Mouse (Mus musculus): ENCODE results near the gene Bmp7. TPM values are rescaled to one million over a fixed set of nuclear protein-coding genes. Genes with fewer than 3 reads are reported as not detected.

The Bmp7 gene
- total RNA-seq, 2 experiments from 2014 or later = 0.23 to 0.45 TPM

- Histone ChIP-seq H3K27ac (no peak overlapping the region), H3K4me3 (no peak overlapping the region)
- TF ChIP-seq CTCF (IDR thresholded peaks at IDR 0.05) = no peak
- intact Hi-C loops (cut with DNase I) = no loop called here
- DNase-seq = peak; percentile 69
These were observed 16.9 kb downstream of the Bmp7 start for GRCm38 (mm10) chr2:172923198-172923597.

DNA sequence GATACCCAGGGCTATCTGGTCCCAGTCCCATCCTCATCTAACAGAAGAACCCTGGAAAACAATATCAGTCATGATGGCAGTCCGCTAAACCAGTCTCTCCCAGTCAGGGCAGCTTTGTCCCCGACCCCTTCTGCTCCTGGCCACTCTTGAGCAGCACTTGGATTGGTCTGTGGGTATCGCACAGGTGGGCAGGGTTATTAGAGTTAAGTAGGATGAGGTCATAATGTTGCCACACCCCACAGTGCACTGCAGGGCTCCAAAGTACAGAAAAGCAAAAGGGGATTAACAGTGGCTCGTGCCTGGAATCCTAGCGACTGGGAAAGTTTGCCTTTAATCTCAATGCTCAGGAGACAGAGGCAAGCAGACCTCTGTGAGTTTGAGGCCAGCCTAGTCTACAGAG is 17.5 kb downstream of the Bmp7 start:
- H3K27ac ChIP-seq = no peak overlapping the region
- no peak for TF ChIP-seq CTCF (IDR thresholded peaks at IDR 0.05)

DNA sequence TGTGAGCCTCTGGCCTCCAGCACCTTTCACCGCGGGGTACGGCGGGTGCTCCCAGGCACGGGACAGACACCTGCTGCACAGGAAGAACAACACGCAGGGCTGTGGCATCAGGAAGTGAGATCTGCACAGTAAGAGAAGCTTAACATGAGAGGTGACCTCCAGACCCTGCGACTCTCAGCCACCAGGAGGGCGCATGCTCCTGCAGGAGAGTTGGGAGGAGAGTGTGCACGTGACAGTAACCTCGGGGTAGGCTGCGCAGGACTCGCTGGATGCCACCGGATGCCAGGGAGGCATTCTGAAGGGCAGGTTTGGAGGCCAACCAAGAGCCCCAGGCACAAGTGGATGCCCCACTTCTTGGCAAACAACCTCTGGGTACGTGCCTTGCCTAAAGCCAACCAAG is 26.1 kb downstream of the Bmp7 start:
- Histone ChIP-seq H3K4me3 (no peak overlapping the region), H3K27ac (no peak overlapping the region)

More for the DNA sequence above, 17.5 kb downstream of the Bmp7 start:
- no peak overlapping the region for H3K4me3 ChIP-seq
- intact Hi-C loops (cut with DNase I) = no loop called here
- no peak for DNase-seq

DNA sequence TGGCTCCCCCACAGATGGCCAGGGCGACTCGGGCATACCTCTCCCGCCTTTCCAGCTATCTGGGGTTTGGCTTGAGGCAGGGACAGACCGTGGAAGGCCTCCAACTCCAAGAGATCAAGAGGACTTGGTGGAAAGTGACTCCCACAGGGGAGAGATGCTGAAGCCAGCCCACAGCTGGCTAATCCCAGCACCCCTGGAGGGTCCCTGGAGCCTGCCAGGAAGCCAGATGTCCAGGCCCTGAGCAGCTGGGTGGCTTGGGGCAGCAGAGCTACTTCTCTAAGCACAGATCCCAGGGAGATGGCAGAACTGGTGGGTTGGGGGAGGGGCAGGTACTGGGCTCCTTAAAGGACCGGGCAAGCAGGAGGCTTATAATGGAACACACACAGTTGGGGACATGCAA is 28.4 kb downstream of the Bmp7 start:
- no peak for TF ChIP-seq CTCF (IDR thresholded peaks at IDR 0.05)
- H3K4me3 ChIP-seq = no peak overlapping the region
- H3K27ac ChIP-seq = no peak overlapping the region
- no peak for DNase-seq
- intact Hi-C loops (cut with DNase I) = no loop called here

More for the DNA sequence above, 26.1 kb downstream of the Bmp7 start:
- TF ChIP-seq CTCF (IDR thresholded peaks at IDR 0.05) = no peak
- DNase-seq = no peak
- intact Hi-C loops (cut with DNase I) = no loop called here

GRCm38 (mm10) chr2:172911157-172911556 is 29.0 kb downstream of the Bmp7 start:
- TF ChIP-seq CTCF (IDR thresholded peaks at IDR 0.05) = no peak
- intact Hi-C loops (cut with DNase I) = no loop called here
- peak; percentile 47 for DNase-seq
- no peak overlapping the region for H3K27ac ChIP-seq
- no peak overlapping the region for H3K4me3 ChIP-seq

DNA sequence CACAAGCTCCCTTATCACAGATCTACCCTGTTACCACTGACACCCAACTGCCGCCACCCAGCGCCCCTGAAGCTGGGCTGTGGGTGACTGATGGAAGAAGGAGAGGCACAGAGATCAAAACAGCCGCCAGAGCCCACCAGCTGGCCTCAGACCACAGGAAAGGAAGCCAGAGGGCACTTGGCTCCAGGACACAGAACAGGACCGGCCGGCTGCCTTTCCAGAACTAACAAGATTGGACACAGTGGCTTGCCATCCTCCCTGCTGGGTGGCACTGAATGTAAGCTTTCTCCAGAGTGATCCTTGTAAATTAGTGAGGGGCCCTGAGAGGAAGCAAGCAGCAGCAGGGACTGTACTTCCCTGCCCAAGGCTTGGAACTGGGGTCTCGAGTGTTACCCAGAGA is 30.7 kb downstream of the Bmp7 start:
- intact Hi-C loops (cut with DNase I) = no loop called here
- no peak for TF ChIP-seq CTCF (IDR thresholded peaks at IDR 0.05)
- H3K27ac ChIP-seq = no peak overlapping the region
- DNase-seq = no peak
- H3K4me3 ChIP-seq = no peak overlapping the region

DNA sequence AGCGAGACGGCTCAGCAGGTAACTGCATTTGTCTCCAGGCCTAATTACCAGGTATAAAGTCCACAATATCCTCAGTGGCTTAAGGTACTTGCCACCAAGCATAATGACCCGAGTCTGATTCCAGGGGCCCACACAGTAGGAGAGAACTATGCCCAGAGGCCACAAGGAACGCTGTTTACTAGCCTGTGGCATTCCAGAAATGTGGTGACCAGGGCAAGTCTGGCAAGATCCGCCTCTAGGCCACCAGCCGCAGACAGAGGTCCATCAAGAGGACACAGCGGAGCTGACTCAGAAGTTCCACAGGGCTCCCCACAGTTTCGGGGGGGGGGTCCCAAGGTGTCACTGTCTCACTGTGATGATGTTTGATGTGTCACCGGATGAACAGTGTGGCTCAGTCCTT is 34.0 kb downstream of the Bmp7 start:
- intact Hi-C loops (cut with DNase I) = no loop called here
- H3K4me3 ChIP-seq = no peak overlapping the region
- no peak overlapping the region for H3K27ac ChIP-seq
- no peak for DNase-seq
- TF ChIP-seq CTCF (IDR thresholded peaks at IDR 0.05) = no peak

DNA sequence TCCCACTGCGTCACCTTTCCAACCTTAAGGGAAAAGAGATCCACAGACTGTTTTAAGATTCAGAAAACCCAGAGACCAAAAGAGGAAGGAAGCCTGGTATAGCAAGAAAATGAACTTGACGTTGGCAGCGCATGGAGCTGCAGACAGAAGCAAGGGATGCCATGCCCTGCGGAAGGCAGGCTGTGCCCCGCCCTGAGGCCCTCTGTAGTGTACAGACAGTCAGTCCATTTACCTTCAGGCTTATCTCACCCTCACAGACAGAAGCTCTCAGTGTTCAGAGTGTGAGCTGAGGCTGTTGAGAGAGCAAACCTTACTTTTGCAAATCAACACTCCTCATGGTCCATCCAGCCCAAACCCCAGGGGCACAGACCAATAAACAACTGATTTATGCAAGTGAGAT is 35.1 kb downstream of the Bmp7 start:
- Histone ChIP-seq H3K4me3 (no peak overlapping the region), H3K27ac (no peak overlapping the region)
- TF ChIP-seq CTCF (IDR thresholded peaks at IDR 0.05) = no peak
- intact Hi-C loops (cut with DNase I) = no loop called here
- DNase-seq = no peak

GRCm38 (mm10) chr2:172904614-172905013 is 35.5 kb downstream of the Bmp7 start:
- intact Hi-C loops (cut with DNase I) = no loop called here
- Histone ChIP-seq H3K27ac (no peak overlapping the region), H3K4me3 (no peak overlapping the region)

GRCm38 (mm10) chr2:172903523-172903922 is 36.6 kb downstream of the Bmp7 start:
- Histone ChIP-seq H3K27ac (no peak overlapping the region), H3K4me3 (no peak overlapping the region)
- DNase-seq = no peak
- intact Hi-C loops (cut with DNase I) = no loop called here
- no peak for TF ChIP-seq CTCF (IDR thresholded peaks at IDR 0.05)

More at GRCm38 (mm10) chr2:172904614-172905013, 35.5 kb downstream of the Bmp7 start:
- no peak for TF ChIP-seq CTCF (IDR thresholded peaks at IDR 0.05)
- no peak for DNase-seq

DNA sequence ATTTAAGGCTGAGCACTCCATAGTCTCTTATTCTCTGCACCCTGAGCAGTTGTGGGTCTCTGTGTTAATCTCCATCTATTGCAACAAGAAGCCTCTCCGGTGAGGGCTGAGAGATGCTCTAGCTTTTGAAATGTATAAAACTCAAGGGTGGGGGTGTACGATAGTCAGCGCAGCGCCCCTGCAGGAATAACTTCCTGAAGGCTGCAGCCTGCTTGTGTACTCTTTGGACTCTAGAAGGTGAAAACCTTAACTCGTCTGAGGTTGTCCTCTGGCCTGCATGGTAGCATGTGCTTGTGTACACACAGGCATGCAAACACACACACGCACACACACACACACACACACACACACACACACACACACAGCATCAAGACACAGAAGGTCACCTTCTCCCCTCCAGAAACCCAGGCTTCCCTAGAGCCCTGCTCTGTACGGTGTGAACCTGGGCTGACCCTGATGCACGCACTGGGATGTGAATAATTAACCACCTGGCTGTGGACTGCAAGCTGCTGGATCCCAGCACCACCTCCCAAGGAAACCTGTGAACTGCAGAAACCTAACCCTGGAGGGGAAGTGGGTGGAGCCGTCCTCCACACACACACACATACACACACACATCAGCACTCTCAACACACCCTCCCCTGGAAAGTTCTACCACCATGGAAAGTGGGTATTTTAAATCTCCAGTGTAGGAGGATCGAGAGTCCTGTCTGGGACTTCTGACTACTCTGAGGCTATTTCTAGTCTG is 39.0 kb downstream of the Bmp7 start:
- intact Hi-C loops (cut with DNase I) = no loop called here
- Histone ChIP-seq H3K27ac (no peak overlapping the region), H3K4me3 (no peak overlapping the region)
- no peak for DNase-seq
- TF ChIP-seq CTCF (IDR thresholded peaks at IDR 0.05) = no peak

DNA sequence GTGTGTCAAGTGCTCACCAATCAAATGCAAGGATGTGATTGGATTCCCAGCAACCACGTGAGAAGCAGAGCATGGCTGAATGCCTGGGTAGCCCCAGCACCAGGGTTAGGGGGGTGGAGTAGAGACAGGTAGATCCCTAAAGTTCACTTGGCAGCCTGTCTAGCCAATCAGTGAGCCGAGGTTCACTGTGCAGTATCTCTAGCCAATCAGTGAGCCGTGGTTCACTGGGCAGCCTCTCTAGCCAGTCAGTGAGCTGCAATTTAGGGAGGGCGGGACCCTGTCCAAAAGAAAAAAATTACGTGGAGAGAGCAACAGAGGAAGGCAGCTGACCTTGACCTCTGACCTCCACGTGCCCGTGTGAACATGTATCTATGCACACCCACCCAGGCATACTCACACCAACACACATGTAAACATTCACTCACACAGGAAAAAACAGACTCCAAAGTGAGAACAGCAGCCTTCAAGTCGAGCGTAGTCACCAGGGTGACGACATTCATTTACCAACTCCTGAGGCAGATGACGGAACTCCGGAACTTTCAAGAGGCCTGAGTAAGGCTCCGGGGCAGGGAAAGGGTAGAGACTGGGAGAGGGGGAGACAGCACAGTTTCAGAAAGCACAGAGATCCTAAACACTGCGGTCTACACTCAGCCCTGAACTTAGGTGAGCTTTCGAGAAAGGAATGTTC is 50.2 kb downstream of the Bmp7 start:
- DNase-seq = no peak

DNA sequence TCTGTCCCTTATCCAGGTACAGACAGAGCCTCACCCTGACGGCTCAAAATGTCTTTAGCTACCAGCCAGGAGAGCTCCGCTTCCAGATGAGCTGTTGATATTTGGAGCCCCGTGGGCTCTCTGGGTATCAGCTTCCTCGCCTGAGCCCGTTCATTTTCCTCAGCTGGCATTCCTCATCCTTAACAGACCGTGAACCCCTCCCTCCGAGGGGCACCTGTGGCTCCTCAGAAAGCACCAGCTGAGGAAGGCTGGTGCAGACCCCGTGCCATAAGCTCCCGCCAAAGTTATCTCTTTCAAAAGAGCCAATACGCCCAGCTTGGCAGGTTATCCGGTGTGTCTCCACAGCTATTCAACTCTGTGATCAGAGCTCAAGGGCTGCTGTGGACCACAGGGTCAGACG is 50.9 kb downstream of the Bmp7 start:
- no peak for TF ChIP-seq CTCF (IDR thresholded peaks at IDR 0.05)
- H3K4me3 ChIP-seq = no peak overlapping the region
- intact Hi-C loops (cut with DNase I) = no loop called here
- H3K27ac ChIP-seq = no peak overlapping the region
- DNase-seq = no peak

More for the DNA sequence above, 50.2 kb downstream of the Bmp7 start:
- H3K4me3 ChIP-seq = no peak overlapping the region
- H3K27ac ChIP-seq = no peak overlapping the region
- intact Hi-C loops (cut with DNase I) = no loop called here
- TF ChIP-seq CTCF (IDR thresholded peaks at IDR 0.05) = no peak

DNA sequence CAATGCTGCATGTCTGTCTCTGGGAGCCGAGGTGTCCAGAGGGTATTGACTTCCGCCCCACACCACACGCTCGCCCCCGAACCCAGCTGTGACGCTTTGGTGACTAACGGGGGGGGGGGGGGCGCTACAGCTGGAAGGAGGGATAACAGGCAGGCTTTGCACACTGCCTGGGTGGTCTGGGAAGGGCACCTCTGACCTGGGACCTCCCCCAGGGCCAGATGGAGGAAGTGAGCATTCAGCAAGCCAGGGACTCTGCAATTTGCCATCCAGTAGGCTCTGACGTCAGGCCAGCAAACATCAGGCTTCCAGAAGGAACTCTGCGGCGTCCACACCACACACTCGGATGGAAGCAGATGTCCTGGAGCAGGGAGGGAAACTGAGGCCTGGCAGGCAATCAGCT is 52.0 kb downstream of the Bmp7 start:
- H3K27ac ChIP-seq = no peak overlapping the region
- no peak for DNase-seq
- no peak overlapping the region for H3K4me3 ChIP-seq
- TF ChIP-seq CTCF (IDR thresholded peaks at IDR 0.05) = no peak
- intact Hi-C loops (cut with DNase I) = no loop called here

All from gastrocnemius, adult 2 months (tissue).